Mouse (Mus musculus): ENCODE measurements around the gene Dync1li2. TPM values are rescaled to one million over a fixed set of nuclear protein-coding genes. Genes with fewer than 3 reads are reported as not detected.

The Dync1li2 gene
- polyA plus RNA-seq, 1 experiment from 2014 or later, result 19.0 TPM

GRCm38 (mm10) chr8:104406340-104407128 lies 36.3 kb downstream of the Dync1li2 start:
- no peak for ATAC-seq
- no peaks in the 10 kb centered on the region for H3K9me3 ChIP-seq (ENCODE audit: control insufficient read depth)
- H3K9ac ChIP-seq (ENCODE audit: low read depth, low read length), result no peak overlapping the region
- 69% methylated on average over 6 of the region's 6 CpGs for WGBS
- TF ChIP-seq CTCF (IDR thresholded peaks at IDR 0.05; ENCODE audit: low read depth), result no peak
- H3K36me3 ChIP-seq (ENCODE audit: control insufficient read depth, insufficient read depth), result no peaks in the 10 kb centered on the region
- no peaks in the 10 kb centered on the region for H3K27me3 ChIP-seq (replicated peaks; ENCODE audit: control insufficient read depth, insufficient read depth, low read length)
- H3K4me2 ChIP-seq (replicated peaks; ENCODE audit: low read depth), result no peak overlapping the region
- H3K4me3 ChIP-seq (ENCODE audit: low read depth, low read length), result no peak overlapping the region
- H3K4me1 ChIP-seq (replicated peaks; ENCODE audit: control insufficient read depth, insufficient read depth, low read length), result no peaks in the 10 kb centered on the region
- no peak overlapping the region for H3K27ac ChIP-seq (ENCODE audit: low read depth, low read length)

DNA sequence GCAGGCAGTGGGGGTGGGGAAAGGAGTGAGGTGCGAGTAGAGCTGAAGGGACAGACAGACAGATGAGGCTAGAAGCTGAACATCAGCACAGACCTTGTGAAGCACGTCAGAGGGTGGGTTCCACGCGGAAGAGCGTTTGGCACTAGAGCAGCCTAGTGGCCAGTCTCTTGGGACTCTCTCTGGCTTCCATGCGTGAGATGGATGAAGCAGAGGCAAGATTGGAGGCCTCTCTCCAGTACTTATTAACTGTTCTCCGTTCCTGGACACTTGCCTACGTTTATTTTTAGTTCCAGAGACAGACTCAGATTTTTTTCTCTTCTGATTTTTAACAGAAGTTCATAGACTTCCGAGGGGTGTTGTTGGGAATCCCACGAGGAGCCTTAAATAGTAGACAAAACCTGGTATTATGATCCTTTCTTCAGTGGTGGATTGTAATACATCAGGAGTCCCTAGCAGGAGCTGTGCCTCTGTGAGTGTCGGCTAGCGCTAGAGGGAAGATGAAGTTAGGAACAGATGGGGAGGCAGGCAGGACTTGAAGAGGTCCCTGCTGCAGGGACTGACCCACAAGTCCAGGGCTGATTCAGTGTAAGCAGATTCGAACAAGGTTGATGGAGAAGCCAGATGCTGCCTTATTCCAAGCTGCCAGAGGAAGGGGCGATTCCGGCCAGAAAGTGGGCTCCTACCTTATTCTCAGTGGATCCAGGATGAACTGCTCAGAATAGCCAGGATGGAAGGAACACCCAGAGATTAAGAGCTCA lies 37.2 kb downstream of the Dync1li2 start:
- no peaks in the 10 kb centered on the region for H3K36me3 ChIP-seq (ENCODE audit: control insufficient read depth, insufficient read depth)
- H3K9ac ChIP-seq (ENCODE audit: low read depth, low read length), result no peak overlapping the region
- H3K4me2 ChIP-seq (replicated peaks; ENCODE audit: low read depth), result no peak overlapping the region
- H3K27ac ChIP-seq (ENCODE audit: low read depth, low read length), result no peak overlapping the region
- no peak for ATAC-seq
- 51% methylated on average over 15 of the region's 15 CpGs for WGBS
- no peaks in the 10 kb centered on the region for H3K4me1 ChIP-seq (replicated peaks; ENCODE audit: control insufficient read depth, insufficient read depth, low read length)
- no peak overlapping the region for H3K4me3 ChIP-seq (ENCODE audit: low read depth, low read length)
- H3K27me3 ChIP-seq (replicated peaks; ENCODE audit: control insufficient read depth, insufficient read depth, low read length), result no peaks in the 10 kb centered on the region
- no peaks in the 10 kb centered on the region for H3K9me3 ChIP-seq (ENCODE audit: control insufficient read depth)
- 0 out of 2 replicates have a peak, but pooled peaks have one; percentile 2 for TF ChIP-seq CTCF (IDR thresholded peaks at IDR 0.05; ENCODE audit: low read depth)

GRCm38 (mm10) chr8:104403596-104403995 lies 39.3 kb downstream of the Dync1li2 start:
- H3K27me3 ChIP-seq (replicated peaks; ENCODE audit: control insufficient read depth, insufficient read depth, low read length), result no peaks in the 10 kb centered on the region
- WGBS, result 69% methylated on average over 3 of the region's 3 CpGs
- ATAC-seq, result no peak
- H3K27ac ChIP-seq (ENCODE audit: low read depth, low read length), result no peak overlapping the region
- no peak overlapping the region for H3K9ac ChIP-seq (ENCODE audit: low read depth, low read length)
- no peak overlapping the region for H3K4me3 ChIP-seq (ENCODE audit: low read depth, low read length)
- H3K4me2 ChIP-seq (replicated peaks; ENCODE audit: low read depth), result no peak overlapping the region
- H3K4me1 ChIP-seq (replicated peaks; ENCODE audit: control insufficient read depth, insufficient read depth, low read length), result no peaks in the 10 kb centered on the region
- H3K9me3 ChIP-seq (ENCODE audit: control insufficient read depth), result no peaks in the 10 kb centered on the region
- peak; percentile 82 for TF ChIP-seq CTCF (IDR thresholded peaks at IDR 0.05; ENCODE audit: low read depth)
- no peaks in the 10 kb centered on the region for H3K36me3 ChIP-seq (ENCODE audit: control insufficient read depth, insufficient read depth)

DNA sequence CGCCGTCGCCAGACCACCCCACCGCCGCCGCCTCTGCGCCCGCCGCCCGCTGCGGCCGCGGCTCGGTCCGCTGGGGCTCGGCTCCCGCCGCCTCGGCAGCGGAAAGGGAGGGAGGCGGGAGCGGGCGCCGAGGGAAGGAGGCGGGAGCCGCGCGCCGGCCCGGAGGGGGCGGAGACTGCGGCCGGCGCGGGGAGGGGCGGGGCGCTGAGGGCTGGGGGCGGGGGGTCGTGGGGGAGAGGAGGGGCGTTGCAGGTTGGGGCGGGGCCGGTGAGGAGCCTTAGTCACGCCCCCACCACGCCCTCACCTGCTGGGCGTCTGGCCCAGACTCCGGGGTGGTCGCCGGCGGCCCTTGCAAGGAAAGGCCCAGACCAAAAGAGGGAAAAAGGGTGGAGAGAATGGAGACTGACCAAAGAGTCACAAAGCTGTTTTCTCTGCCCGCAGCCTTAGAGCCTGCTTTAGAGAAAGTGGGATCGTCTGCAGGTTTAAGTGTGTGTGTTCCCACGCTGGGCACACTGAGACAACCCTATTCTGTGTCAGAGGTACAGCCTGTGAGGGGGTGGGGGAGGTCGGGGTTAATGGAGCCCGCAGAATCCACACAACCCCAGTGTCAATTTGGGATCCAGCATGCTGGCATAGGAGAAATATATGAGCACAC lies 47.0 kb downstream of the Dync1li2 start, which contains the start of gene Cmtm4:
Gene Cmtm4 (minus strand): TSS at position 105 of the 655 bp plus-strand sequence.
- peak within 1 kb of the TSS; percentile 81 for H3K4me3 ChIP-seq (ENCODE audit: low read depth, low read length)
- WGBS, result 1% methylated on average over 24 of the region's 54 CpGs
- H3K27ac ChIP-seq (ENCODE audit: low read depth, low read length), result peak within 1 kb of the TSS; percentile 91
- H3K36me3 ChIP-seq (ENCODE audit: control insufficient read depth, insufficient read depth), result no peaks in the 10 kb centered on the region
- peak within 1 kb of the TSS; percentile 80 for H3K9ac ChIP-seq (ENCODE audit: low read depth, low read length)
- ATAC-seq, result peak; percentile 84
- peaks cover 3% of the 10 kb centered on the region; the same call in 1 of the 2 replicates for H3K4me1 ChIP-seq (replicated peaks; ENCODE audit: control insufficient read depth, insufficient read depth, low read length)
- no peak for TF ChIP-seq CTCF (IDR thresholded peaks at IDR 0.05; ENCODE audit: low read depth)
- peak within 1 kb of the TSS; percentile 84 for H3K4me2 ChIP-seq (replicated peaks; ENCODE audit: low read depth)
- no peaks in the 10 kb centered on the region for H3K27me3 ChIP-seq (replicated peaks; ENCODE audit: control insufficient read depth, insufficient read depth, low read length)
- H3K9me3 ChIP-seq (ENCODE audit: control insufficient read depth), result no peaks in the 10 kb centered on the region

DNA sequence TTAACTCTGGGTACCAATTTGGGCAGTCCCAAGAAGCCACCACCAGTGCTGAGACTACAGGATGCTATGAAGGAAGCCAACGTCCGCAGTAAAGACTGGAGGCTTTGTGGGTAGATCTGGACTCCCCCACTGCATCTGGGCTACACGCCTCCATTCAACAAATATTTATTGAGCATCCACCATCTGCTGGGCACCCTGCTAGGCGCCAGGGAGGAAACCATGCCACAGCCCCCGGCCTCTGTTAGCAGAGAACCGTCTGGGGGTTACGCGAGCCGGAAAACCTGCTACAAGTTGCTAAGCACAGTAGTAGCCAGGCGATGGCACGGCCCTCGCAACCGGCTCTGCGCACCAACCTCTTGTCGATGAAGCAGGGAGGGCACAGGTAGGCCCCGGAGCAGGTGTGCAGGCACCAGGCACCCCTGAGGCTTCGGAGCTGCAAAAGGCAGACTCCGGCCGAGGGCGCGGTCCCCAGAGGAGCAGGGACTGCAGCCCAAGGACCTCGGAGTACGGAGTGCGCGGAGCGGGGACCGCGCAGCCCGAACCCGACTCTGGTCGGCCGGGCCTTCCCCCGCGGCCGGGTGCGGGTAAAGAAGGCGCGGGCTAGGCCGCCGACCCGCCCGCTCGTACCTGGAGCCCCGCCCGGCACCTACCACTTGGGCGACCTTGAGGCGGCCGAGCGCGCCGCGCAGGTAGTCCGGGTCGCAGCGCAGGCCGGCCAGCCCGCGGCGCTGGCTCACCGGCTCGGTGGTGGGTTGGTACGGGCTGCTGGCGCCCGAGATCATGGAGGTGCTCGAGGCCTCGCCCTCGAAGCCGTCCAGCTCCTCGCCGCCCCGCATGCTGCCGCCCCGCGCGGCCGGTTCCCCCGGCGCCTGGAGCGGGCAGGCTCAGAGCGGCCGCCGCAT lies 47.8 kb downstream of the Dync1li2 start:
- Histone ChIP-seq H3K9ac (ENCODE audit: low read depth, low read length) (peak overlapping the region; percentile 80), H3K4me3 (ENCODE audit: low read depth, low read length) (peak overlapping the region; percentile 81), H3K4me2 (replicated peaks; ENCODE audit: low read depth) (peak overlapping the region; percentile 84), H3K36me3 (ENCODE audit: control insufficient read depth, insufficient read depth) (no peaks in the 10 kb centered on the region), H3K27ac (ENCODE audit: low read depth, low read length) (peak overlapping the region; percentile 91), H3K9me3 (ENCODE audit: control insufficient read depth) (no peaks in the 10 kb centered on the region), H3K4me1 (replicated peaks; ENCODE audit: control insufficient read depth, insufficient read depth, low read length) (peaks cover 3% of the 10 kb centered on the region; the same call in 1 of the 2 replicates), H3K27me3 (replicated peaks; ENCODE audit: control insufficient read depth, insufficient read depth, low read length) (no peaks in the 10 kb centered on the region)
- WGBS, result under 1% methylated on average over 58 of the region's 82 CpGs
- TF ChIP-seq CTCF (IDR thresholded peaks at IDR 0.05; ENCODE audit: low read depth), result peak; percentile 24; the same call in 1 of the 2 replicates
- peak; percentile 81 for ATAC-seq

Data from intestine, postnatal 0 days (tissue).